Mouse (Mus musculus): ENCODE measurements around the gene Sox5.

Sox5 gene

DNA sequence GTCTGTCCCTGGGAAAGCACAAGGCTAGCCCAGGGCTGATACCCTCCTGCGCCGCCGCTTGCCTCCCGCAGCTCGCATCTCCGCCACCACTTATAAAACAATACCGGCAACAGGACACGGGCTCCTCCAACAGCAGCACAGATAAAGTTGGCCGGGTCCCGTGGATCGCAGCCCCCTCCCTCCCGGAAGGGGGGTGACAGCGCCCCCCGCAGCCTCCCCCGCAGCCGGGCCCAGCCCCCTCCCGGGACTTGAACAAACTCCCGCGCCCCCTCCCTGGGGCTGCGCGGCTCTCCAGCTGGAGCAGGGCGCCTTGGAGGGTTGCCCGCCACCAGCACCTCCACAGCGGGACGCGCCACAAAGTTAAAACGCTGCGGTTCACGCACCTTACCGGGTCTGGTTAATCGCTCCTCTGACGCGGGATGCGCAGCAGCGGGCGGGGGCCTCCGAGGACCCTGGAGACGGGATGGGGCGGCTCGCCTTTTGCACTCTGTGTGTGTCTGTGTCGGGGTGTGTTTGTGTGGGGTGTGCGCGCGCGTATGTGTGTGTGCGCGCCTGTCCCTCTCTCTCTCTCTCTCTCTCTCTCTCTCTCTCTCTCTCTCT is at the start of gene Sox5:
Gene Sox5 (minus strand): TSS at position 547 of the 600 bp plus-strand sequence.
- DNase-seq (ENCODE audit: low spot score) = peak; percentile 44

- DNase-seq (ENCODE audit: low spot score) = no peak
Measured at GRCm38 (mm10) chr6:144825018-144825602, 43.3 kb upstream of the Sox5 start.

DNA sequence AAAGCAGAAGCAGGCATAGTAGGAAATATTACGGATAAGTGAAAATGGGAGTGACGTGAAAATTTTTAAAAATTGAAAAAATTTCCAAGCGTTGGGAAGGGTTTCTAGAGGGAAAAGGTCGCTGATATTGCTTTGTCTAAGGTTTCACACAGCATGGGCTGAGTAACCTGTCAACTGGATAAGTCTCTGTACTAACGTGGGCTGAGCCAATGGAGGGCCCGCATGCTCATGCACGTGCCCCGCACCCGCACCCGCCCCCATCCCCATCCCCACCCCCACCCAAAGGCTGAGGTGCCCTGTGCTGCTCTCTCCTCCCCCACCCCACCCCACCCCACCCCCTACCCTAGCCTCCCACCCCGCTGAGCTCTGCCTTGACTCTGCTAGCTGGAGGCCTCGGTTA is 42.4 kb upstream of the Sox5 start:
- no peak for DNase-seq (ENCODE audit: low spot score)

GRCm38 (mm10) chr6:144822594-144822993 is 40.8 kb upstream of the Sox5 start:
- DNase-seq (ENCODE audit: low spot score) = no peak

- DNase-seq (ENCODE audit: low spot score) = no peak
Measured at GRCm38 (mm10) chr6:144821019-144821418, 39.2 kb upstream of the Sox5 start.

DNA sequence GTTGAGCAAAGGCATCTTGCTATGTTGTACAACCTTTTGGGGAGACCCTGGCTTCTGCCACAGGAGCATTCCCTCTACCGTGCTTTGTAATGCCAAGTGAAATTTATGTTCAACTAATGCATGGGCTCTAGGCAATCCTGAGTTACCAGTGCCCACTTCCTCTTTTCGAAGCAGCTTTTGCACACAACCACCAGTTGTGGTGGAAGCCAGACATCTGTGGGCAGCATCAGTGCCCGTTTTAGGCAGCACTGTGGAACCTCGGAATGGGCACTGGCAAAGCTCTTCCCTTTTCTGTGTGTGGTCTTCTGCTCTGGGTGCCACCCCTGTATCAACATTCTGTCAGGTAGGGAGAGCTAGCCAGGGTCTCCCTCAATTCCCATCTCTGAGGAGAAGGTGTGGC is 36.2 kb upstream of the Sox5 start:
- DNase-seq (ENCODE audit: low spot score) = peak; percentile 6

- DNase-seq (ENCODE audit: low spot score) = no peak
Measured at GRCm38 (mm10) chr6:144817329-144817932, 35.7 kb upstream of the Sox5 start.

DNA sequence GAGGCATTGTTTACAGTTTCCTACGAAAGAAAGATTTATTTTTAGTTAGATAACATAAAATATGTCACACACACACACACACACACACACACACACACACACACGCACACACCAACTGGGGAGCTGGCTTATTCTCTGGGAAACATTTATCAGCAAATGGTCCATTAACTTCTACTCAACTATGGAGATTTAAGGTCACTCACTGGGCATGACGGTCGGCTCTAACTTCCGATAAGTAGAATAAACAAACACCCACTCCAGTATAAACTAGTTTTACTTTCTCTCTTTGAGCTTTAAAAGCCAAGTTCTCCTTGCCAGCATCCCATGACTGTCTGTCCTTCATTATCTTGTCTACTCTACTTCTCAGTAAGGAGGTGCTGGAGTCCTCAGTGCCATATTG is 33.8 kb upstream of the Sox5 start:
- no peak for DNase-seq (ENCODE audit: low spot score)

DNA sequence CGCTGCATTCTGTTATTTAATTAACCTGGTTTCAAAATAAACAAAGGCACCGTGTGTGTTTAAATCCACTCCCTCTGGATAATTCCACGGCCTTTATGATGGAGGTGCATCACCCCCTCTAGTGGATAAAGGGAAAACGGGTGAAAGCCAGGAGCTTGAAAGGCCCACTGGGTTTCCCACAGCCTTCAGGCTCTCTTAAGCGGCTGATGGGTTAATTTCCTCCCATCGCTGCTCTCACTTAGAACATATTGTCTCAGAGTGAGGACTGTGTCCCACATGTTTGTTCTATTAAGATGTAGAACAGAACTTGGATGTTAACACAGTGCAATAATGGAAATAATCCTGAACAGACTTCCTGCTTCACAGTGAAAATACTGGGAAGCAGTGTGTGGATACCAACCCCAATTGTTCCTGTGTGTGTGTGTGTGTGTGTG is 33.2 kb upstream of the Sox5 start:
- no peak for DNase-seq (ENCODE audit: low spot score)

- DNase-seq (ENCODE audit: low spot score) = peak; percentile 76
Measured at GRCm38 (mm10) chr6:144804321-144804720, 22.5 kb upstream of the Sox5 start.

GRCm38 (mm10) chr6:144803063-144803462 is 21.3 kb upstream of the Sox5 start:
- DNase-seq (ENCODE audit: low spot score) = no peak

- DNase-seq (ENCODE audit: low spot score) = no peak
Measured at GRCm38 (mm10) chr6:144794356-144794755, 12.6 kb upstream of the Sox5 start.

DNA sequence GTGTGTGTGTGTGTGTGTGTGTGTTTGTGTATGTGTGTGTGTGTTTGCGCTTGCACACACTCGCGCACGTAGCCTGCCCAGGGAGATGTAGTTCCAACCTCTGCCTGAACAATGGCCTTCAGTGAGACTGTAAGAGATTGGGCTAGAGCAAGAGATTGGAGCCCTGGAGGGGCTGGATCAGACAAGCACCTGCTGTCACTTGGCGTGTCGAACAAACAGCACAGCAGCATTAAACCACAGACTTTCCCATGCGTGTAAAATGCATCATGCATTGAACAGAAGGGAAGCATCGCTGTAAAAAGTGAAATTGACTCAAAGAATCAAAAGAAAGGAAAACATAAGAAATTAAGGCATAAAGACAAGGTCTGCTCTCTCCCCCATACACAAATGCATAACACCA is 11.1 kb upstream of the Sox5 start:
- DNase-seq (ENCODE audit: low spot score) = no peak

GRCm38 (mm10) chr6:144783295-144783694 is 1.5 kb upstream of the Sox5 start:
- DNase-seq (ENCODE audit: low spot score) = no peak

DNA sequence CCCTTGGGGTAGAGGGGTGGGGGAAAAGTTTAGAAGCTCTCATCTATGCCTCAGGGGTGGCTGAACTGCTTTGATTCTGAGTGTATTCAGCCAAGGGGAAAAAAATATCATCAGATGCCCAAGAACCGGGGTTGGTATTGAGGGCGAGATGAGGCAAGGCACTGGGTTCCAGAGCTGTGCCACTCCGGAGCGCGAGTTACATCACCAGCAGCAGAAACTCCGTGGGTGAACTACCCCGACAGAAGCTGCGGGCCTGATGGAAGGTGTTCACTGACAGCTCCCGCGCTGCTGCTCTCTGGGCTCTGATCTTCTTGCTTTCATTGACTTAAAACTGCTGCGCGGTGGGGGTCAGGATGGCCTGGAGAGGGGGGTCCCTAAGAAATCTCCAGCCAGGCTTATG is 1.1 kb upstream of the Sox5 start:
- no peak for DNase-seq (ENCODE audit: low spot score)

GRCm38 (mm10) chr6:144782031-144782857 is 467 bp upstream of the Sox5 start:
- no peak for DNase-seq (ENCODE audit: low spot score)

GRCm38 (mm10) chr6:144780608-144781285 is 1.0 kb downstream of the Sox5 start:
- DNase-seq (ENCODE audit: low spot score) = no peak

DNA sequence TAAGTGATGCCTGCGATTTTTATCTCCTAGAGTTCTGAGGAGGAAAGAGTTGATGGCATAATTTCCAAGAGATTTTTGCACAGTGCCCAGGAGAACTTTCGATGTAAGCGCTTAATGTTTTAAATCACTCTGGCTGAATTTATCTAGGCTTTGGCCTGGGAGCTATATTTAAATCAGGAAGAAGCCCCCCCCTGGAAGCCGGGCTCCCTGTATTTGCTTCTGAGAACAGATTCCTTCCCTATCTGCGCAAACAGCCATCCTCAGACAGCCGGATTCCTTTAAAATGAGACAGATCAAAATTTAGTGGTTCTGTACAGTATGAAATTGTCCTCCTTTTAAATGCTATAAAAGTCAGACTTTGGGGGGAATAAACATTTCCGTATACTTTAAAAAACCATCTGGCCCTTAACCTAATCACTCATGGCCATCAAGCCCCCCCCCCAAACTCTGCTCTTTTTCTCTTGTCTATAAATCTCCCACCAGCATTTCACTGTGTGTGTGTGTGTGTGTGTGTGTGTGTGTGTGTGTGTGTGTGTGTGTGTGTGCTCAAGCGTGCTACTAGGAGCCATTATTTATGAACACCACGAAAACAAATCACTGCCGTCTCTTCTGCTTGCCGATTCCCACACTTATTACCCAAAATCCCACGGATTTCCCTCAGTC is 1.7 kb downstream of the Sox5 start:
- no peak for DNase-seq (ENCODE audit: low spot score)

GRCm38 (mm10) chr6:144777356-144778035 is 4.3 kb downstream of the Sox5 start:
- DNase-seq (ENCODE audit: low spot score) = no peak

- DNase-seq (ENCODE audit: low spot score) = no peak
Measured at GRCm38 (mm10) chr6:144773736-144774135, 8.0 kb downstream of the Sox5 start.

DNA sequence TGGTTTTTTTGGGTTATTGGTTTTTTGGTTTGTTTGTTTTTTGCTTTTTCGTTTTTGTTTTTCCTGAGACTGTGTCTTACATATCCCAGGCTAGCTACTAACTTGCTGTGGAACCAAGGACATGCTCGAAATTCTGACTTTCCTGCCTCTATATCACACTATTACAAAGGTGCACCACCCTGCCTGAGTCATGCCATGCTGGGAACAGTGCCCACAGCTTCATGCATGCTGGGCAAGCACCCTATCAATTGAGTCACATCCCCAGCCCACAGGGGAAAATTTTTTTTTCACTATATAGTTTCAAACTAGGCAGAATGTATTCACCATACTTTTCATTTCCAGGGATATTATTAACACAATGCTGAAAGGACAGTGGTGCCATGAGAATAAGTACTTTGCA is 8.8 kb downstream of the Sox5 start:
- no peak for DNase-seq (ENCODE audit: low spot score)

All from T-cell, adult 2 months (primary cell).